Mouse (Mus musculus): ENCODE measurements around the gene Nipal1. TPM values are rescaled to one million over a fixed set of nuclear protein-coding genes. Genes with fewer than 3 reads are reported as not detected.

The Nipal1 gene
- polyA plus RNA-seq (2017; shearing (Covaris generic)), result 10 to 100 TPM; 28.3 to 31.1 TPM

- ATAC-seq, result peak; percentile 94
Measured at GRCm38 (mm10) chr5:72647418-72647907, at the start of gene Nipal1. Gene Nipal1 (plus strand): TSS chr5:72647795.

GRCm38 (mm10) chr5:72601006-72601405, 46.6 kb upstream of the Nipal1 start:
- peak; percentile 77 for ATAC-seq

GRCm38 (mm10) chr5:72603138-72603537, 44.5 kb upstream of the Nipal1 start:
- ATAC-seq, result no peak

GRCm38 (mm10) chr5:72617413-72617812, 30.2 kb upstream of the Nipal1 start:
- no peak for ATAC-seq

GRCm38 (mm10) chr5:72621022-72621421, 26.6 kb upstream of the Nipal1 start:
- peak; percentile 82 for ATAC-seq

- no peak for ATAC-seq
Measured at GRCm38 (mm10) chr5:72630026-72630425, 17.6 kb upstream of the Nipal1 start.

GRCm38 (mm10) chr5:72634791-72635271, 12.8 kb upstream of the Nipal1 start:
- ATAC-seq, result peak; percentile 83

GRCm38 (mm10) chr5:72636122-72636521, 11.5 kb upstream of the Nipal1 start:
- peak; percentile 74 for ATAC-seq

- ATAC-seq, result no peak
Measured at GRCm38 (mm10) chr5:72636576-72636975, 11.0 kb upstream of the Nipal1 start.

GRCm38 (mm10) chr5:72640072-72640471, 7.5 kb upstream of the Nipal1 start:
- ATAC-seq, result no peak

- ATAC-seq, result no peak
Measured at GRCm38 (mm10) chr5:72643655-72644054, 3.9 kb upstream of the Nipal1 start.

- no peak for ATAC-seq
Measured at GRCm38 (mm10) chr5:72644175-72644574, 3.4 kb upstream of the Nipal1 start, which contains the start of gene Cnga1. Gene Cnga1 (minus strand): TSS chr5:72644275.

- ATAC-seq, result peak; percentile 48
Measured at GRCm38 (mm10) chr5:72646131-72646530, 1.5 kb upstream of the Nipal1 start.

GRCm38 (mm10) chr5:72646996-72647395, 599 bp upstream of the Nipal1 start:
- no peak for ATAC-seq

GRCm38 (mm10) chr5:72647958-72648595, 482 bp downstream of the Nipal1 start:
- peak; percentile 27 for ATAC-seq

- no peak for ATAC-seq
Measured at GRCm38 (mm10) chr5:72648987-72649735, 1.6 kb downstream of the Nipal1 start.

- ATAC-seq, result no peak
Measured at GRCm38 (mm10) chr5:72653068-72653674, 5.6 kb downstream of the Nipal1 start.

GRCm38 (mm10) chr5:72656270-72656791, 8.7 kb downstream of the Nipal1 start:
- no peak for ATAC-seq

- peak; percentile 68 for ATAC-seq
Measured at GRCm38 (mm10) chr5:72658375-72658774, 10.8 kb downstream of the Nipal1 start.

GRCm38 (mm10) chr5:72661051-72661781, 13.6 kb downstream of the Nipal1 start:
- ATAC-seq, result no peak

GRCm38 (mm10) chr5:72664126-72664525, 16.5 kb downstream of the Nipal1 start:
- no peak for ATAC-seq

GRCm38 (mm10) chr5:72664854-72665253, 17.3 kb downstream of the Nipal1 start:
- ATAC-seq, result peak; percentile 29

All from CD4-positive, CD25-positive, alpha-beta regulatory T cell, adult 4 months (primary cell).